9 mouse cellular contexts compared by ENCODE assay signal in the genomic region with DNA sequence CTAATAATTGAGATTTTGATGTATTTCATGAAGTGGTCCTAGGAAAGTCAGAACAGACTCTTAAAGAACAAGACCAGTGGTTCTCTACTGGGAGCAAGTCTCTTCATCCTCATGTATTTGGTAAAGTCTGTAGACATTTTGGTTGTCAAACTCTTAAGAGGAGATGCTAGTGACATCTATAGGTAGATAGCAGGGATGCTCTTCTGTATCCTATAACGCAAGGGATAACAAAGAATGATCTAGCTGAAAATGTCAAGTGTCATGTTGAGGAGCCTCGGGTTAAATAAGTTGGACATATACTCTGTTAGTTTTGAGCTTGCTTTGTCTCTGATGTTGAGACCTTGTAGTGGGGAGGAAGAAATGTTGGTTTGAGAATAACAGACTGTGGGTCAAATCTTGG. TPM values are rescaled to one million over a fixed set of nuclear protein-coding genes. Genes with fewer than 3 reads are reported as not detected.
DNase-seq lines count a peak whose midpoint lies in the region; ATAC-seq and TF ChIP-seq lines count a peak whose summit lies in the region.
"Had no signal": no experiment of that assay in that cellular context is flagged by ENCODE, and none has a peak within 500 bp of the region (broad histone marks: within the 10 kb centered on the region; RNA-seq: fewer than 3 reads in every experiment).

No protein-coding gene starts in this region.

- TF ChIP-seq POLR2A in kidney, adult 2 months (IDR thresholded peaks at IDR 0.05; ENCODE audit: low read depth, low read length), result no peak

- TF ChIP-seq CTCF in kidney, adult 2 months (conservative IDR thresholded peaks at IDR 0.05; ENCODE audit: insufficient read depth, insufficient read length, low read depth, low read length), result no peak

- no peak for DNase-seq in kidney, adult 2 months
- peak; percentile 24 for DNase-seq in Muller cell, postnatal 12 days (ENCODE audit: inconsistent ontology term)
- no peak for DNase-seq in hindbrain, embryonic 11.5 days (ENCODE audit: low spot score)
- DNase-seq in right cerebral cortex, adult 18-20 months, result no peak
- DNase-seq: adrenal gland, postnatal 25 days had no signal

- WGBS in kidney, embryonic 15.5 days, result 16% methylated on average over 2 of the region's 2 CpGs
- WGBS in kidney, adult 2 months, result 5% methylated on average over 2 of the region's 2 CpGs
- 27% methylated on average over 2 of the region's 2 CpGs for WGBS in hindbrain, embryonic 11.5 days
- 27% methylated on average over 2 of the region's 2 CpGs for WGBS in midbrain, embryonic 13.5 days

- peak overlapping the region; percentile 85 for H3K4me2 ChIP-seq in kidney, embryonic 15.5 days
- H3K4me2 ChIP-seq in hindbrain, embryonic 11.5 days (replicated peaks; ENCODE audit: low read depth, low read length), result peak overlapping the region; percentile 60
- peak overlapping the region; percentile 92 for H3K4me2 ChIP-seq in midbrain, embryonic 13.5 days (replicated peaks)

- no peak overlapping the region for H3K27ac ChIP-seq in kidney, embryonic 15.5 days
- H3K27ac ChIP-seq in kidney, adult 2 months (ENCODE audit: insufficient read depth, low read depth, low read length), result no peak overlapping the region
- H3K27ac ChIP-seq in hindbrain, embryonic 11.5 days (ENCODE audit: low read depth, low read length), result no peak overlapping the region
- H3K27ac ChIP-seq in midbrain, embryonic 13.5 days, result no peak overlapping the region

- no peaks in the 10 kb centered on the region for H3K9me3 ChIP-seq in kidney, embryonic 15.5 days (replicated peaks)
- H3K9me3 ChIP-seq in hindbrain, embryonic 11.5 days (ENCODE audit: control insufficient read depth, low read length), result no peaks in the 10 kb centered on the region
- H3K9me3 ChIP-seq in midbrain, embryonic 13.5 days, result no peaks in the 10 kb centered on the region

- no peak for ATAC-seq in kidney, embryonic 15.5 days (replicated peaks; ENCODE audit: low FRiP score)
- ATAC-seq in hindbrain, embryonic 11.5 days (ENCODE audit: low FRiP score), result no peak
- ATAC-seq in midbrain, embryonic 13.5 days, result no peak
- ATAC-seq in cerebellum, adult (ENCODE audit: insufficient number of reproducible peaks, low FRiP score, low TSS enrichment), result no peak
- ATAC-seq in granulocyte monocyte progenitor cell, adult 5-6 weeks (replicated peaks; ENCODE audit: poor library complexity, severe bottlenecking), result no peak

- H3K4me3 ChIP-seq in kidney, embryonic 15.5 days (replicated peaks), result peak overlapping the region; percentile 99
- no peak overlapping the region; the same call in 1 of the 2 replicates for H3K4me3 ChIP-seq in kidney, adult 2 months (ENCODE audit: insufficient read depth, low read depth, low read length)
- H3K4me3 ChIP-seq in hindbrain, embryonic 11.5 days (ENCODE audit: low read depth, low read length), result peak overlapping the region; percentile 100
- H3K4me3 ChIP-seq in midbrain, embryonic 13.5 days (replicated peaks), result peak overlapping the region; percentile 99

- H3K36me3 ChIP-seq in kidney, embryonic 15.5 days, result peaks cover 51% of the 10 kb centered on the region
- no peaks in the 10 kb centered on the region; the same call in 1 of the 2 replicates for H3K36me3 ChIP-seq in kidney, adult 2 months (ENCODE audit: control insufficient read depth, insufficient read depth, low read length)
- peaks cover 8% of the 10 kb centered on the region; the same call in 1 of the 2 replicates for H3K36me3 ChIP-seq in hindbrain, embryonic 11.5 days (ENCODE audit: control insufficient read depth, insufficient read depth, low read length)
- H3K36me3 ChIP-seq in midbrain, embryonic 13.5 days, result peaks cover 44% of the 10 kb centered on the region

- H3K9ac ChIP-seq in kidney, embryonic 15.5 days, result peak overlapping the region; percentile 99
- H3K9ac ChIP-seq in hindbrain, embryonic 11.5 days (ENCODE audit: low read depth, low read length), result peak overlapping the region; percentile 100
- H3K9ac ChIP-seq in midbrain, embryonic 13.5 days (replicated peaks), result peak overlapping the region; percentile 99

- H3K27me3 ChIP-seq in kidney, embryonic 15.5 days, result no peaks in the 10 kb centered on the region
- H3K27me3 ChIP-seq in kidney, adult 2 months (replicated peaks; ENCODE audit: control insufficient read depth, insufficient read depth, low read length), result no peaks in the 10 kb centered on the region
- no peaks in the 10 kb centered on the region for H3K27me3 ChIP-seq in hindbrain, embryonic 11.5 days (ENCODE audit: control insufficient read depth, insufficient read depth, low read length)
- no peaks in the 10 kb centered on the region for H3K27me3 ChIP-seq in midbrain, embryonic 13.5 days

- peaks cover 39% of the 10 kb centered on the region for H3K4me1 ChIP-seq in kidney, embryonic 15.5 days
- peaks cover 34% of the 10 kb centered on the region for H3K4me1 ChIP-seq in kidney, adult 2 months (ENCODE audit: control insufficient read depth, insufficient read depth, low read length)
- H3K4me1 ChIP-seq in hindbrain, embryonic 11.5 days (replicated peaks; ENCODE audit: control insufficient read depth, insufficient read depth, low read length), result peaks cover 10% of the 10 kb centered on the region
- H3K4me1 ChIP-seq in midbrain, embryonic 13.5 days (replicated peaks), result peaks cover 40% of the 10 kb centered on the region

RNA-seq across cellular contexts. Expression of a gene that starts 1.3 kb away (rescaled TPM):
- polyA plus RNA-seq in kidney, embryonic 15.5 days (2015; fragmentation: Nextera tagmentation; extraction: Ambion mirVana), result 119 and 120 TPM in 2 replicates
- polyA plus RNA-seq in kidney, adult 2 months (2012; rRNA removed), result 103 and 111 TPM in 2 replicates
- 180 and 186 TPM in 2 replicates for polyA plus RNA-seq in hindbrain, embryonic 11.5 days (2014; fragmentation: Nextera tagmentation; extraction: Ambion mirVana)
- polyA plus RNA-seq in midbrain, embryonic 13.5 days (2015; fragmentation: Nextera tagmentation; extraction: Ambion mirVana), result 135 and 153 TPM in 2 replicates
- total RNA-seq in granulocyte monocyte progenitor cell, adult 5-6 weeks (2014; fragmentation: Nextera tagmentation), result 112 and 128 TPM in 2 replicates
- total RNA-seq in granulocyte monocyte progenitor cell, adult 5-6 weeks (2017), result 245 and 280 TPM in 2 replicates

RNA-seq across cellular contexts. Expression of a gene that starts 2.8 kb away (rescaled TPM):
- 133 and 143 TPM in 2 replicates for polyA plus RNA-seq in kidney, embryonic 15.5 days (2015; fragmentation: Nextera tagmentation; extraction: Ambion mirVana)
- 266 and 270 TPM in 2 replicates for polyA plus RNA-seq in kidney, adult 2 months (2012; rRNA removed)
- polyA plus RNA-seq in hindbrain, embryonic 11.5 days (2014; fragmentation: Nextera tagmentation; extraction: Ambion mirVana), result 134 TPM in 2 replicates
- polyA plus RNA-seq in midbrain, embryonic 13.5 days (2015; fragmentation: Nextera tagmentation; extraction: Ambion mirVana), result 151 and 154 TPM in 2 replicates
- 73.1 and 73.3 TPM in 2 replicates for total RNA-seq in granulocyte monocyte progenitor cell, adult 5-6 weeks (2014; fragmentation: Nextera tagmentation)
- total RNA-seq in granulocyte monocyte progenitor cell, adult 5-6 weeks (2017), result 74.5 and 91.2 TPM in 2 replicates

RNA-seq across cellular contexts. Expression of a gene that starts 8.8 kb away (rescaled TPM):
- polyA plus RNA-seq in kidney, embryonic 15.5 days (2015; fragmentation: Nextera tagmentation; extraction: Ambion mirVana), result 25.8 and 30.0 TPM in 2 replicates
- 36.1 and 45.0 TPM in 2 replicates for polyA plus RNA-seq in kidney, adult 2 months (2012; rRNA removed)
- polyA plus RNA-seq in hindbrain, embryonic 11.5 days (2014; fragmentation: Nextera tagmentation; extraction: Ambion mirVana), result 18.8 and 24.6 TPM in 2 replicates
- 51.7 and 56.8 TPM in 2 replicates for polyA plus RNA-seq in midbrain, embryonic 13.5 days (2015; fragmentation: Nextera tagmentation; extraction: Ambion mirVana)
- 19.6 and 25.0 TPM in 2 replicates for total RNA-seq in granulocyte monocyte progenitor cell, adult 5-6 weeks (2014; fragmentation: Nextera tagmentation)
- 21.5 and 26.8 TPM in 2 replicates for total RNA-seq in granulocyte monocyte progenitor cell, adult 5-6 weeks (2017)

RNA-seq across cellular contexts. Expression of a gene that starts 13.6 kb away (rescaled TPM):
- polyA plus RNA-seq in kidney, embryonic 15.5 days (2015; fragmentation: Nextera tagmentation; extraction: Ambion mirVana), result 0.10 TPM in 1 of 2 replicates, not detected in the other
- not detected in 2 replicates for polyA plus RNA-seq in kidney, adult 2 months (2012; rRNA removed)
- polyA plus RNA-seq in hindbrain, embryonic 11.5 days (2014; fragmentation: Nextera tagmentation; extraction: Ambion mirVana), result not detected in 2 replicates
- polyA plus RNA-seq in midbrain, embryonic 13.5 days (2015; fragmentation: Nextera tagmentation; extraction: Ambion mirVana), result not detected in 2 replicates
- not detected in 2 replicates for total RNA-seq in granulocyte monocyte progenitor cell, adult 5-6 weeks (2014; fragmentation: Nextera tagmentation)
- total RNA-seq in granulocyte monocyte progenitor cell, adult 5-6 weeks (2017), result not detected in 2 replicates
- total RNA-seq: adrenal gland, postnatal 25 days had no signal

RNA-seq across cellular contexts. Expression of a gene that starts 31.9 kb away (rescaled TPM):
- polyA plus RNA-seq in kidney, embryonic 15.5 days (2015; fragmentation: Nextera tagmentation; extraction: Ambion mirVana), result 28.9 and 32.1 TPM in 2 replicates
- polyA plus RNA-seq in kidney, adult 2 months (2012; rRNA removed), result 32.6 and 39.6 TPM in 2 replicates
- polyA plus RNA-seq in hindbrain, embryonic 11.5 days (2014; fragmentation: Nextera tagmentation; extraction: Ambion mirVana), result 27.2 and 27.4 TPM in 2 replicates
- 61.7 and 64.3 TPM in 2 replicates for polyA plus RNA-seq in midbrain, embryonic 13.5 days (2015; fragmentation: Nextera tagmentation; extraction: Ambion mirVana)
- total RNA-seq in granulocyte monocyte progenitor cell, adult 5-6 weeks (2014; fragmentation: Nextera tagmentation), result 11.6 and 13.5 TPM in 2 replicates
- total RNA-seq in granulocyte monocyte progenitor cell, adult 5-6 weeks (2017), result 4.1 and 5.9 TPM in 2 replicates
